Mouse (Mus musculus) spleen, adult 18-20 months (tissue): ENCODE measurements around the gene C1qtnf6.

Experiments used
- DNase-seq, 2 experiments: peaks; one replicate each; pipeline ENCODE4 v3.0.0; 2022; ENCODE audit warnings: mixed read lengths in 2 of 2

C1qtnf6 gene

DNA sequence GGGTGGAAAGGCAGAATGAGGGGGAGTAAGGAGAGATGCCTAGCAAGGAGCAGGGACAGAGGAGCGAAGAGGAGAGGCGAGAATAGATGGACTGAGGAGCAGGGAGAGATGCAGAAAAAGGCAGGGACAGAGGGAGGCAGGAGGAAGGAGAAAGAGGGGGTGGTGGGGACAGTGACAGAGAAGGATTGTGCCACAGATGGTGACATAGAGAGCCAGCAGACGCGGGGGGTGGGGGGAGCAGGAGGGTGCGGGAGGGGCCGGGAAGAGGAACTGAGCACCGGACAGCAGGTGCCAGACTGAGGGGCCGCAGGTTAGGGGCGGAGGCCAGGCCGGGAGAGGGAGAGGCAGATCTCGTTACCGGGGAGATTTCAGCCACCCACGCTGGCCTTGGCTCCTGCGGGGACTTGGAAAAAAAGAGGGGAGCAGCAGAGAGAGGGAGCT is 13.4 kb upstream of the C1qtnf6 start, which contains the start of gene Sstr3:
TSS of gene Sstr3 (minus strand) at position 125 of the 441 bp plus-strand sequence.
- DNase-seq, result no peak

DNA sequence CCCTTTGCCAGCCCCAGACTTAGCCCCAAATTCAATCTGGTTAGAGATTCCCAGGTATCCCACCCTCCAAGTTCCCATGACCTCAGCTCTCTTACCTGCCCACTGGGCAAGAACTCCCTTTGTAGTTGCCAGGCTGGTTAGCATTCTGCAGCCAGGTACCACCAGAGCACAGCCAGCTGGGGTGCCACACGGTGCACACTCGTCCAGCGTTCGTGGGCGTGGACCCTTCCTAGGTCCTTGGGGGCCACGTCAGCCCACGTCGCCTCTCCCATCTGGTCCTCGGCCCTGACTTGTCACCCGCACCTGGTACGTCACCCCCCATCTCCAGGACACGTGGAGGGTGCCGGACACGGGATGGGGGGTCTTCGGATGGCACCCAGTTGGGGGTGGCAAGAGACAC is 12.8 kb upstream of the C1qtnf6 start:
- no peak for DNase-seq

DNA sequence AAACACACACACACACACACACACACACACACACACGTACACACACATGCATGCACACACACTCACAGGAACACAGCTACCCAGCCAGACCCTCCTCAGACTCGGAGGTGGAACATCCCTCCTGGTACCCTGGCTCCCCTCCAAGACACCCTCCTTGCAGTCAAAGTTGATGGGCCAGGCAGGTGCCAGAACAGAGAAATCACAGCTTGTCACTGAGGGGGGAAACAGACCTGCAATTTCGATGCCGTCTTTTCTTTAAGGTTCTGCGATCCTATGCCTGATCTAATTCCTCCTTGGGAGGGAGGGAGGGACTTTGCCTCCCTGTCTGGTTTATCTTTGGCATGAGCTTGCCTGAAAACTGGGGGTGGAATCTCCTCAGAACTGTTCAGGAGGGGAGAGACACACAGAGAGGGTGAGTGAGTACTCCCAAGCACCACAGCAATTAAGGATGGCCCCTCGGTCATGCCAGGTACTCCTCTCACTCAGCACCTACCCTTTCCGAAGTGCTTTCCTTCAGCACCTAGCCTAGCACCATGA is 11.6 kb upstream of the C1qtnf6 start:
- DNase-seq, result no peak

DNA sequence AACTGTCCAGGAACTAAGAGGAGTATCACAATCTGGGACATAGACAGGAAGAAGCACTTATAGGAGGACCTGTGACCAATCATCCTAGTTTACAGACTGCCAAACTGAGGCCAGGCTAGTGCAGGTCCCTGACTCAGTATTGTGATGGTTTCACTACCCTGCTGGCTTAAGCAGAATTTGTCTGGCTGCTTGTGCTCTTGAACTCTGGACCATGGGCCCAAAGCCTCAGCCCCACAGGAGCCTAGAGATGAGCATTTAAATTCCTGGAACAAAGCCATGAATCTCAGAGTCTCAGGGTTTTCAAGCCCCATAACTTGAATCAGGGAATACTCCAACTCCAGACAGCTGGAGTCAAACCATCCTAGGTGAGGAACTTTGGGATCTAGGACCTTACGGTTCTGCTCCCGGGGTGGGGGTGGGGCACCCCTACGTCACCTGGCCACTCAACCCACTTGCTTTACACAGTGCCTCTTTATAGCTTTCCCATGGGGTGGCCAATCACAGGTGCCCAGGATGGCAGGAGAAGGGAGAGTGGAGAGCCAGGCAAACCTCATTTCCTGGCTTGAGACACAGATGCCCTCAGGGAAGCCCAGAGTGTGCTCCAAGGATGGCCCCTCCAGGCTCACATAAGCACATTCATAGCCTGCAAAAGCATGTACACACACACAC is 11.0 kb upstream of the C1qtnf6 start:
- DNase-seq, result no peak

DNA sequence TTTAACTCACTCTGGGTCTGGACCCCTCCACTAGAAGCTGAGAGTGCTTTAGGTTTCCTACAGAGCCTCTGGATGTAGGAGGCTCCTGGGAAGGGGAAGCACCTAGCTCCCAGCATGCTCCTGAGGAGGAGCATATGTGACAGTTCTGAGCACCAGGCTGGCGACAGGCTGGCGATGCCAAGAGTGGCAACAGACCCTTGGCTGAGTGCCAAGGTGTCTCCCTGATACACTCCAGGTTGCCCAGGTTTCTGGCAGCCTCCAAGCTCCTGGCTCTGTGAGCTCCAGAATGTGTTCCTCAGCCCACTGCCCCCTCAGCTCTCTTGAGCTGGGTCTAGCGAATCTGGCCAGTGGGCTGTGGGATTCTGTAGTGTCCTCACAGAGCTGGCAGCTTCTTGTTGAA is 10.4 kb upstream of the C1qtnf6 start:
- DNase-seq, result no peak

DNA sequence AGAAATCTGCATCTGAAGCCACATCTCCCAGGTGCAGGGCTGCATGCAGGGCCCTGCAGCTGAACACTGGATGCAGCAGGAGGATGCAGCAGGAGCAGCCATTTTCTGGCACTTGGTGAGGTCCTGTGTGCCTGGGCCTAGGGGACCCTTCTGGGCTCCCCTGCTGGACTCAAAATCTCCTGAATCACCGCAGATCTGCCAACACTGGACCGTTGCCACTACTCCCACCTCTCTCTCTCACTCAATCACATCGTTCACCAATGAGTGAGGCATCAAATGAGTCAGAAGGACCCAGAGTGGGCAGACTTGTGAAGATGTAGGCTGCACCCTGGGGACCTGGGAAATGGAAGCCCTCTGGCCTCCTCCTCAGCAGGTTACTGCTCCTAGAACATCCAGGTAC is 9.8 kb upstream of the C1qtnf6 start:
- DNase-seq, result no peak

DNA sequence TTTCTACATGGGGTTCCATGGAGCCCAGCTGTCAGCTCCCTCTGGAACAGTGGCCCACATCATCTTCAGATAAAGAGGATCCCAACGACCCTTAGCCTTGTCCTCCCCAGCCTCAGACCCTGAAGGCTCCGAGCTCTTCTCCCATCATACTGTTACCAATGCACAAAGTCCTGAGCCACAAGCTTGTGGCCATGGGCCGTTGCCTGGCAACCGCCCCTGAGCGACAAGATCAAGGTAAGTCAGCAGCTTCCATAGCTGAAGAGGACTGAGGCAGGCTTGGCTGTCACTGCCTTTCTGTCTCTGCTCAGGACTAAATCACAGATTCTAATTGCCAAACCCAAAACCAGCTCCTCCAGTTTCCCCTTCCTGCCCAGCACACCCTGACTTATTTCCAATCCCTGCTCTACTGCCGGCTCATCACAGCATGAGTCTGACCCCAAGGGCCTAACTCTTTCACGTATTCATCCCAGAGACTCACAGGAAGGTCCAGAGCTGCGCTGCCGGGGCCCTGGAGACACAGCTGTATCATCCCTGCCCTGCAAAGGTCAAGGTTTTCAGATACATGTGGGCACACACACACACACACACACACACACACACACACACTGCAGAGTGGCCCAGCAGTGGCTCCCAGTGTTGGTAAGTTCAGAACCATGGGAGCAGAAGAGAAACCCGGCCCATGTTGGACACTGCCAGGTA is 4.7 kb upstream of the C1qtnf6 start:
- DNase-seq, result no peak

DNA sequence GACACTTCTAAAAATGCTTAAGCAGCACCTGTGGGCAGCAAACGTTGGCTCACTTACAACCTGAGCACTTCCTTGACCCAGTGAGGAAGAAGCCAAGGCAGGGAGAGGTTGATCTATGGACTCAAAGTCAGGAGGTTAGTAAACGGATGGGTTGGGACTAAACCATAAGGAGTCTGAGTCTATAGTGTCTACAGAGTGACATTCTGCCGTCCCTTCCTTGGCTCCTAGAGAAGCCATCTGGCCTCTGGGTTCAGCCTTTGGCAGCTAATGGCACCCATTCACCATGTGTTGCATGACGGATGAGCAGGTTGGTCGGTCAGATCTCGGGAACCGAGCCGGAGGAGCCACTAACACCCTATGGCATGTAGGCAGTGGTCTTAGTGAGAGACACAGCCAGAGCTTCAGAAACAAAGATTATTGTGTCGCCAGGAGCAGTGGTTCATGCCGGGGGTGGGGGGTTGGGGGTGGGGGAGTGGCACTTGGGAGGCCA is 2.2 kb upstream of the C1qtnf6 start:
- no peak for DNase-seq

DNA sequence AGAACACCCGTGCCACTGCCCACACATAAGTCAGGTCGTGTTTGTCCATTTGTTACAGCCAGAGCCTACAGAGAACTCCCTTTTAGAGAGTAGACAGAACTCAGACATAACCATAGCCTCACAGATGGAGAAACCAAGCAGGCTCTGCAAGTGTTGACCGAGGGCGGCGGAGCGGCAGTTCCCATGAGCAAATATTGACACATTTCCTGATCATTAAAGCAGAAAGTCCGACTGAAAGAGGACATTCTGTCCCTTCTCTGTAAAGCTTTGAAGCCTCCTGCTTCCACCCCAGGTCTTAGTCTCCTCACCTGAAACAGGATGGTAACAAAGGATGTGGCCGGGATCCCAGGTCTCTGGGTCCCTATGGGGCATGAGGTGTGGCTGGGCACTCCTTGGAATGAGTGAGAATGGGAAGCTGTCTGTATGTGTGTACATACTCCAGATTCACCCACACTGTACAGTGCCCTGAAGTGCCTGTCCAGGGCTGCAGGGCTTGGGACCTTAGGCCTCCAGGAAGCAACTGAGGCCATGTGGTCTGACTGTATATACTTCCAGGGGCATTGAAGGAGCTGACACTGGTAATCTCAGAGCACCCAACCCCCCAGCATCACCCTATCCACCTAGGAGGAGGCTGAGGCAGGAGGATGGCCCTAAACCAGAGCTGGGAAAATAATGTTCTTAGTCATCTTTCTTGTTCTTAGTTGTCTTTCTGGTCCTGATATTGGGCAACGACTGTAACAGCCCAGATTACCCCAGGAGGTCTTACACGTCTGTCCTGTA is 1.5 kb upstream of the C1qtnf6 start:
- no peak for DNase-seq

DNA sequence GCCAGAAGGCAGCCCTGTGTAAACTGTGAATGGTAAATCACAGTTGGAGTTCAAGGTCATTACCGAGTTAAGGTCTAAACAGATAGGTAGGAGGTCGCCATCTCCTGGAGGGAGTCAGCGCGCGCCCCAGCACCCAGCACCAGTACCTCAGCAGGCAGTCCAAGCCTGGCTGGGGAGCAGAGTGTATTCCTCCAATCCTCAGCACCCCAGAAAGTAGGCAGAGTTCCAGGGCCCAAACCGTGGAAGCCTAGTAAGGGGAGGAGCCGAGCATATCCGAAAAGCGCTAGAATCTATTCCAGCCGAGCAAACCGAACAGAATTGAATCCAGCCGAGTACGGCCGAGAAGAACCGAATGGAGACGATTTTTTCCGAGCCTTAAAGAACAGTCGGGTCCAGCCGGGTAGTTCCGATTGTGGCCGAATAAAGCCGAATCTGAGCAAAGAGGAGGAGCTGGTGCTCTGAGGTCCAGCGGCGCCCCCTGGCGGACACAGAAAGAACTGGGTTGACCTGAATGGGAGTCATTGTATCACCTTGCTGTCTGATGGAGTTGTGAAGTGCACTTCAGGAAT is 769 bp upstream of the C1qtnf6 start:
- DNase-seq, result peak; percentile 91 to 98

DNA sequence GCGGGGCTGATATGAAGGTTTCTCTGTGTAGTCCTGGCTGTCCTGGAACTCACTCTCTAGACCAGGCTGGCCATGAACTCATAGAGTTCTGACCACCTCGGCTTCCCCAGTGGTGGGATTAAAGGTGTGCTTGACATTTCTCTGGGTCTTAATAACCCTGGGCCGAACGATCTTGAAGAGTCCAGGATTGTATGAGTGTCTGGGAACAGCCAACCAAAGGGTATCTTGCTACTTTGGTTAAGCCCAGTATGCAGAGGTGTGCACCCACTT is 170 bp upstream of the C1qtnf6 start:
- DNase-seq, result no peak

DNA sequence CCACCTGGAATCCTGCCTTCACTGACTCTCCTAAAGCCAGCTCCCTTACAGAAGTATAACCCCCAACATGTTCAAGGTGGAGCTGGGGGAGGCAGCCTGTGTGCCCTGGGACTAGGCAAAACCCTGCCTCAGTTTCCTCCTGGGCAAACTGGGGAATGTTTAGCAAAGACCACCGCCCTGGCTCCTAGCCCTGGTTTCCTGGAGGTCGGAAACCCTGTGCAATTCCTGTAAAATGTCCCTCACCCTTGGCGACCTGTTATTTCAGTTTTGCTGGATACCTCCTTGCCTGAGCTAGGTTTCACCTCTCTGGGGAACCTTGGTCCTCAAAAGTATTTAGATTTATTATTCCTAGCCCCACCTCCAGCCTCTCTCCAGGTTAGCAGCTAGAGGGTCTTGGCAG is 1.1 kb downstream of the C1qtnf6 start:
- DNase-seq, result no peak

DNA sequence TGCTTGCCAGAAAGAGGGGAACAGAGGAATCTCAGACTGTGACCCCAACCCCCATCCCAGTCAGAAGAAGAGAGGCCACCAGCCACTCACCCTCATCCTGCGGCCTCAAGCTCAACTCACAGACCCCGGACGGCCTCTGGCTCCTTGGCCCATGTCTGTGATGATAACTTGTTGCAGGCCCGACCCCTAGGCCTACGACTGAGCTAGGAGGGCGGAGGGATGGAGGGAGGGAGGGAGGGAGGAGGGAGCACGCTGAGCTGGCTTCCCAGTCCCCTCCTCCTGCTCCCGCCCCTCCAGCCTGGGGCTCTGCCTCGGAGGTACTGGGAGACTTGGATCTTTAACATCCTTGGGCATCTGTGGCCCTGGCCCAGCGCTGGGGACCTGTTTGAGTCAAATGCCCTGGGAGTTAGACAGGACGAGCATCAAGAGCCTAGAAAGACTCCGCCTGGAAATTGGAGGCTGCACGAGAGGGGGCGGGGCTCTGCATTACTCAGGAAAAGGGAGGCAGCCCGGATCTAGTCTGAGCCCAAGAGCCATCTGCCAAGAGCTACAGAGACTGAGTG is 1.7 kb downstream of the C1qtnf6 start:
- peak in 1 of 2 experiments; percentile 18 for DNase-seq

DNA sequence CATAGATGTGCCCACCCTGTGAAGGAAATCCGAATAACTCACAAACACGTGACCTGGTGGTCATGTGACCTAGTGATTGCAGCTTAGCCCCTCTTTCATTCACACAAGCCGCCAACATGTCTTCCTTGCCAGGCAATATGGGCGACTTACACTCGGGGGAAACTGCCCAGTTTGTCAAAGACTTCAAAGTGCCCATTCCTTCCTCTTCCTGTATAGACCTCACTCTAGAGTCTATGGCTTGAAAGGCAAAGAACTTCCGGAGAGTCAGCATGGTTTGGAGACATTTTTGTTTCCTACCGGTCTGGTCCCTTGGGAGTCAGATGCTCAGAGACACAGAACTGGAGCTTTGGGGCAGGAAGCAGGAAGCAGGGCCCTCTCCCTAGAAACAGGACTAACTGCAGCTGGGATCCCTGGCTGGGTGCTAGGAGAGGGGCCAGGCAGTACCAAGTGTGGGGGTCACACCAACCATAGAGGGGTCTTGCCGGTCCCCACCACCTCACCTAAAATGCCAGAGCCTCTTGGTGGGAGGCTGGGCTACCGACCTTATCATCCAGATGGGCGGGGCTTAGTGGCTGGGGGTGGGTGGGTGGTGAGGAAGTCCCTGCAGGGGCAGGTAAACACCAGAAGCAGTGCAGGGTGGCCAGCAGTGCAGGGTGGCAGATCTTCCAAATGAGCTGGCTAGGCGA is 2.3 kb downstream of the C1qtnf6 start:
- DNase-seq, result peak in 1 of 2 experiments; percentile 23

DNA sequence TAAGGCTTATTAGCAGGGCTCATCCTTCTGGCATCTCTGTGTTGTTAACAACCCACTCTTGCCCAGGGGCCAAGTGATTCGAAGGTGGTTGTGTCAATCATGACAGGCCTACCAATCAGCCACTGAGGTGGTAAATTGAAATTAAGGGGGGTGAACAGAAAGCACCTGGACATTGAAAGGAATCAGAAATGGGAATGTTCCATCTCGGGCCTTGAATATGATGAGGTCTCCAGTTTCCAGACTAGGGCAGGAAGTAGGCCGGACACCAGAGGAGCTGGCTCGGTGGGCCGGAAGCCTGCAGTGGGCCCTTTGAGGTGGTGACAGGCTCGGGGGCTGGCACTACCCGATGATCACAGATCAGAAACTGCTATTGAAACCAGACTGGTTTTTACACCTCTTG is 3.2 kb downstream of the C1qtnf6 start:
- DNase-seq, result peak; percentile 40 to 50

DNA sequence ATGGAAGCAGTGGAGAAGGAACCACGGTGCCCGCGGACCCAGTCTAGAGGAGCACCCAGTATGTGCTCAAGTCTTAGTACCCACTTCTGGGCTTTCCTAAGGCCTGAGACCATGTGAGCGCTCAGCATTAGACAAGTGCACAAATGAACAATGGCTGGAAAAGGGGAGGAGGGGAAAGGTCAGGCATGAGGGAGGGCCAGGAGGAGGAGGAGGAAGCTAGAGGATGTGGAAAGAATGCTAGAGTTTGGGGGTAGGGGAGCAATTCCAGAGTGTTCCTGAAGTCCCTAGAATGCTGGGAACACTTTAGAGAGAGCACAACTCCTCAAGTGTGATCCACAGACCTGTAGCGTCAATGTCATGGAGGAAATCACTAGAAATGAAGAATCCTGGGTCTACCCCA is 7.1 kb downstream of the C1qtnf6 start:
- DNase-seq, result no peak

DNA sequence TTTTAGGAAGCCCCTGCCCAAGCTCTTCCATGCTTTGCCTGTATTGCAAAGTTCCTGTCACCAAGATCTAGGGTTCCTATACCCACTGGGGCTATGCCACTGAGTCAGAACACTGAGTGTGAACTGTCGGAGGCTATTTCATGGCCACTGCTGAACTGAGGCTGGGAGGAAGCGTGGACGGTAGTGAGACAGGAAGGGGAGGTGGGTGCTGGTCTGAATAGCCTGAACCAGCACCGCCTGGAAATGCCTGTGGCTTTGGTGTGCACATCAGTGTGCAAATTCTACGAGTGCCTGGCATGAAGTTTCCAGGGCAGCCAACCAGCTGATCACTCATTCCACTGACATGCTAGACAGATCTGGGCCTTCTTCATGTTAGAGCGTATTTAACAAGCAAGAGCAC is 9.3 kb downstream of the C1qtnf6 start:
- no peak for DNase-seq

DNA sequence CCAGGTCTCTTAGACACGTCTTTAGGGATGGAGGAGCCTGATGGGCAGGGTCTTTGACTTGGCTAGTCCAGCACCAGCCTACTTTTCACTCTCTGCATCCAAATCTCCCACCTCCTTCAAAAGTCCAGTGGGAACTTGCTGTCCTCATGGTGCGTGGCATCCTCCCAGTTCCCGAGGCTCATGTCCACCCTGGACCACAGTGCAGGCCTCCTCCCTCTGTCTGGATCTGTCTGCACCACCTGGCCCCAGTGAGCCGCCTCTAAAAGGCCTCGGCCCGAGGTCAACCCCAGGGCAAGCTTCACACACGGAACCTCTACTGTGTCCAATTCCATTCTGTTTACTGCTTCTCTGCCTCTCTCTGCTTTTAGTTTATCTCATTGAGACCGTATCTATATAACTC is 9.9 kb downstream of the C1qtnf6 start:
- DNase-seq, result no peak

DNA sequence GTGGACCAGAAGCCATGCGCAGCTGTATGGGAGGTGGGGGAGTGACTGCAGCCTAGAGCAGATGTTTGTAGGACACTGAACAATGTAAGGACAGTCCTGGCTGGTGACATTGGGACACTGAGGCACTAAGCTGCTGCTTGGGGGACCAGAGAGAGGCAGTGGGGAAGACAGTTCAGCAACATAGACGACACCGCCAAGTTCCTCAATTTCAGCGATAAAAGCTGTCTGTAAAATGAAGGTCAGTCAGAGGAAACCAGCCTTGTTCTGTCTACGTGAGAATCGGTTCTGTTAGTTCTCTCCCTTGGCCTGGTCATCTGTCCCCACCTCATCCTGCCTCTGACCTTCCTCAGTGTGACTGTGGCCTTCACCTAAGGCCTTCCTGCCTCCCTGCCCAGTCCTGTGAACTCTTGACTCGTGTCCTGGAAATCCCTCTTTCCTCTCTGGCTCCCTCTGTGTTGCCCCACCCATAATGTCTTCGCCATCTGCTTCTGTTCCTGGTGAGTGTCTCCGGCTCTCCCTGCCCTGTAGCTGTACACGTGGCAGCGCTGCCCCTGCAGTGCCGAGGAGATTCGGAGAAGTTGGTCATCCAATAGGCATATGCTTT is 11.0 kb downstream of the C1qtnf6 start:
- no peak for DNase-seq

DNA sequence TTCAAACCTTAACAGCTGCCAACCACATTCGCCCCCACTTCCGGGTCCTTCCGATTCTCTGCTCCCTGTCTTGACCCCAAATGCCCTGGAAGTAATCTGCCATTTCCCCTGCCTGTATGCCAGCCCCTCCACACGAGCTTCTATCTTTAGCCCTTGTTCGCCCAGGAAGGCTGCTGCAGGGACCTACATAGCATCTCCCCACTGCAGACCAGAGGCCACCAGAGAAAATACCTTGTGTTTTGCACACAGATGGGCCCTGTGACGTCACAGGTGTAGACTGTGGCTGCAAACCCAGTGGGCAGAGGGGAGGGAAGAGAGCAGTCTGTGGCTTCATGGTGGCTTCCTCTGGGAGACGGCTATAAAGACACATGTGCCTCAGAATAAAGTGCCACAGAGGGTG is 13.0 kb downstream of the C1qtnf6 start:
- DNase-seq, result no peak

DNA sequence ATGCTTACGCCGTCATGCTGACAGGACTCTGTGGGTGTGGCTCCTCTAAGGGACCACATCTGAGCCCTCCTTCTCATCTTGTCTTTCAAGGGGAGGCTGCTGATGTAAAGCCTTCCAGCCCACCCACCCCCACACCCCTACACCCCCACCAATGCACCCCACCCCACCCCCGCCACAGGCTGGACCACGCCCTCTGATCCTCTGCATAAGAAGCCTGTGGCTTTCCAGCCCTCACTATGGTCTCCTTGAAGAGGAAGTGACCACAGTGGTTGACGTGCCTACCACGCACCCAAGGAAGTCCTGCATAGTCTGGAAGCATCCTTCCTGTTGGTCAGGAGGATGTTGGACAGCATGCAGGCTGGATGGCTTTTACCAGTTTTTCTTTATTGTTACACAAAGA is 15.5 kb downstream of the C1qtnf6 start:
- DNase-seq, result no peak
